Mouse (Mus musculus): ENCODE results near the gene Sik2.

- TF ChIP-seq CTCF (IDR thresholded peaks at IDR 0.05; ENCODE audit: extremely low read depth, insufficient read depth, insufficient read length, insufficient replicate concordance) (no peak), POLR2A (IDR thresholded peaks at IDR 0.05; ENCODE audit: low read depth, low read length) (no peak)
Observed at GRCm38 (mm10) chr9:50944826-50945225, 64.0 kb downstream of the Sik2 start.

Data from spleen, adult 2 months (tissue).